Mouse (Mus musculus) heart, adult 2 months (tissue): Measurements from ENCODE around the gene Oscp1.

Experiments
- CTCF ChIP-seq: fragments of 200-600 bp; IDR thresholded peaks from 2 replicates; pipeline ENCODE4 v1.8.1; 2022; ENCODE audit warnings: antibody characterized with exemption, mild to moderate bottlenecking, moderate library complexity
- POLR2A ChIP-seq: fragments of 200-500 bp; IDR thresholded peaks from 2 replicates; pipeline ENCODE4 v1.6.1; 2011; ENCODE audit warnings: mild to moderate bottlenecking, low read depth, low read length, control low read depth; ENCODE audit not compliant: insufficient read depth

DNA sequence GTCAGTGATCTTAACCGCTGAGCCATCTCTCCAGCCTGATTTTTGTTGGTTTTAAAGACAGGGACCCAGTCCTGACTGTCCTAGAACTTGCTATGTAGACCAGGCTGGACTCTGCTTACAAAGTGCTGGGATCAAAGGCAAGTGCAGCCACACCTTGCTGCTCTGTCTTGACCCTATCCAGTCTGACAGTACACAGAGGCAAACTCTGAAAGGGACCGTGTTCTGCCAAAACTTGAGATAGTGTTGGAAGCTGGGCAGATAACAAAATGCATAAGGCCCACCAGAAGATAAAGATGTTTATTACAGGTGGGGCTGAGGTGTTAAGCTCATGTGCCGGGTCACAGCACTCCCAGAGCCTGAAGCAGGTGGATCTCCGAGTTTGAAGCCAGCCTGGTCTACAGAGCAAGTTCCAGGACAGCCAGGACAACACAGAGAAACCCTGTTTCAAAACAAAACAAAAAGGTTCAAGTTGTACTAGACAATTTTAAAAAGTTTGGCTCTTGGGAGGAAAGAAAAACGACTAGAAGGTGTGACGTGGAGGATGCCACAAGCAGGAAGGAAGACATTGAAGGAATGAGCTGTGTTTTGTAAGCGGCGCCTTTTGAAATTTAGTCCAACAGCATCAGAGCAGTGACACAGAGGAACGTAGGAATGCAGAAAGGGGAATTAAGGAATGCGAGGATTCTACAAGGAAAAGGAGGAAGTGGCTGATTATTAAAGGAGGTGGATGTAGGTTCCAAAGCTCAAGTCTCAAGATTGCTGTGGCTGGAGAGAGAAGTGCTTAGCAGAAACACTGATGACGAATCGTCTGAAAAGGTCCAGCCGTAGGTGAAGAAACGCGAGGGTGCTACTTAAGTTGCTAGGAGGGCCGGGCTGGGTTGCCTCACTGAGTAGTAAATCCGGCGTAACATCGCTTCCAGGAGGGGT lies 895 bp upstream of the Oscp1 start:
- TF ChIP-seq POLR2A (no peak), CTCF (no peak)
